ENCODE assay signal across 18 mouse cellular contexts in the genomic region with DNA sequence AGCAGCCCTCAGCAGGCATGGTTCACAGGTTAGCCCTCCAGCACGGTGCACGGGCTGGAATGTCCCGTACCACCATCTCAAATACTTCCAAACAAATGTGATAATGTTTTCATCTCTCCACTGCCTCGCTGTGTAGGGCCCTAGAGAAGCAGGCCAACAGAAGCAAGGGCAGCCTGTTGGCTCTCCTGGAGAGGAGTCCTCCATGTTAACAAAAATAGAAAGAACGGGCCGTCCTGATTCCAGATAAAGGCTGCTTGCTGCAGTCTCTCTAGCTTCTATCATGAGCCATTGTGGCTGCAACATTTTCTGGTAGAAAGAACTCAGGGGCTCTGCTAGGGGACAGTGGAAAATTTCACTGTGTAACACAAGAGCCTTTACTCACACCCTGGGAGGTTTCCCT. TPM values are rescaled to one million over a fixed set of nuclear protein-coding genes. Genes with fewer than 3 reads are reported as not detected.
"Had no signal": no experiment of that assay in that cellular context is flagged by ENCODE, and none has a peak within 500 bp of the region (broad histone marks: within the 10 kb centered on the region; RNA-seq: fewer than 3 reads in every experiment).

No protein-coding gene starts in this region.

- DNase-seq: kidney, adult 8-10 months; kidney, postnatal 25 days; lung, adult 2 months; lung, postnatal 36 days; midbrain, embryonic 14.5 days; retina, postnatal 1 day; right cerebral cortex, postnatal 4 days; spleen, adult 18-20 months; thymus, postnatal 4 days had no signal

- H3K27me3 ChIP-seq: liver, embryonic 15.5 days; neural tube, embryonic 15.5 days had no signal

- H3K4me3 ChIP-seq: limb, embryonic 10.5 days; liver, embryonic 15.5 days; midbrain, embryonic 10.5 days; myocyte; neural tube, embryonic 15.5 days had no signal

- H3K36me3 ChIP-seq: limb, embryonic 10.5 days; liver, embryonic 15.5 days; midbrain, embryonic 10.5 days; neural tube, embryonic 15.5 days had no signal

- H3K4me1 ChIP-seq: liver, embryonic 15.5 days had no signal

- H3K9ac ChIP-seq: liver, embryonic 15.5 days; neural tube, embryonic 15.5 days had no signal

- H3K27ac ChIP-seq: limb, embryonic 10.5 days; liver, embryonic 15.5 days; midbrain, embryonic 10.5 days; neural tube, embryonic 15.5 days had no signal

- H3K4me2 ChIP-seq: liver, embryonic 11.5 days; liver, embryonic 15.5 days; neural tube, embryonic 15.5 days had no signal

- H3K9me3 ChIP-seq: limb, embryonic 10.5 days; liver, embryonic 15.5 days; midbrain, embryonic 10.5 days; neural tube, embryonic 15.5 days had no signal

- ATAC-seq: lung, postnatal 0 days had no signal

RNA-seq across cellular contexts. Expression of a gene that starts 31.6 kb away (rescaled TPM):
- polyA plus RNA-seq: myocyte; neural tube, embryonic 11.5 days; stomach, embryonic 14.5 days had no signal
